Mouse (Mus musculus): ENCODE measurements around the gene Tfcp2.

GRCm38 (mm10) chr15:100576810-100577209, 25.0 kb upstream of the Tfcp2 start:
- TF ChIP-seq CTCF (IDR thresholded peaks at IDR 0.05; ENCODE audit: extremely low read depth, insufficient read depth, low read length) (no peak), POLR2A (IDR thresholded peaks at IDR 0.05; ENCODE audit: extremely low read depth, insufficient read depth, low read length) (no peak)

Data from cortical plate, adult 2 months (tissue).